Mouse (Mus musculus) myocyte (in vitro differentiated cells): ENCODE data around the gene Sat2. TPM values are rescaled to one million over a fixed set of nuclear protein-coding genes. Genes with fewer than 3 reads are reported as not detected.

Source experiments
- H3K27me3 ChIP-seq: one replicate; pipeline ENCODE4 v1.6.1; 2011; ENCODE audit not compliant: control insufficient read depth, insufficient read depth, insufficient read length
- H3K36me3 ChIP-seq: one replicate; pipeline ENCODE4 v1.6.1; 2011; ENCODE audit not compliant: control insufficient read depth, insufficient read depth
- H3K4me2 ChIP-seq: one replicate; pipeline ENCODE4 v1.6.1; 2011; ENCODE audit warnings: low read depth, control low read depth
- H3K4me3 ChIP-seq: one replicate; pipeline ENCODE4 v1.5.1; 2011; ENCODE audit warnings: mild to moderate bottlenecking, control low read depth, moderate library complexity
- H3K79me2 ChIP-seq: one replicate; pipeline ENCODE4 v1.6.1; 2011; ENCODE audit not compliant: control insufficient read depth, insufficient read depth
- H3ac ChIP-seq: one replicate; pipeline ENCODE4 v1.6.1; 2011; ENCODE audit not compliant: control insufficient read depth, insufficient read length
- CEBPB ChIP-seq: IDR thresholded peaks from 2 replicates; pipeline ENCODE4 v1.6.1; 2011; ENCODE audit warnings: mild to moderate bottlenecking, moderate library complexity; ENCODE audit not compliant: poor library complexity, insufficient read depth, severe bottlenecking
- E2F4 ChIP-seq: IDR thresholded peaks from one replicate; pipeline ENCODE4 v1.6.1; 2011; ENCODE audit warnings: mild to moderate bottlenecking, control low read depth, moderate library complexity; ENCODE audit not compliant: insufficient read depth
- MAX ChIP-seq: IDR thresholded peaks from one replicate; pipeline ENCODE4 v1.6.1; 2011; ENCODE audit warnings: low read depth, mild to moderate bottlenecking, control low read depth
- MYOD1 ChIP-seq, 3 experiments: IDR thresholded peaks; one replicate each; pipeline ENCODE4 v1.6.1; 2011; ENCODE audit warnings: control low read depth in 2 of 3, low read depth in 2 of 3, mild to moderate bottlenecking in 2 of 3, moderate library complexity in 1 of 3; ENCODE audit not compliant: insufficient read length in 2 of 3, control insufficient read depth in 1 of 3
- MYOG ChIP-seq, 3 experiments: IDR thresholded peaks; one replicate each; pipeline ENCODE4 v1.6.1; 2011; ENCODE audit warnings: control low read depth in 2 of 3, low read depth in 2 of 3, mild to moderate bottlenecking in 2 of 3; ENCODE audit not compliant: insufficient read length in 2 of 3, control insufficient read depth in 1 of 3, insufficient read depth in 1 of 3
- POLR2A ChIP-seq: IDR thresholded peaks from one replicate; pipeline ENCODE4 v1.6.1; 2011; ENCODE audit warnings: low read depth, mild to moderate bottlenecking, control low read depth, moderate library complexity; ENCODE audit not compliant: insufficient read length
- POLR2AphosphoS2 ChIP-seq: IDR thresholded peaks from one replicate; pipeline ENCODE4 v1.6.1; 2011; ENCODE audit warnings: low read depth, control low read depth; ENCODE audit not compliant: insufficient read length
- SRF ChIP-seq: IDR thresholded peaks from one replicate; pipeline ENCODE4 v1.6.1; 2011; ENCODE audit warnings: low read depth; ENCODE audit not compliant: control insufficient read depth, insufficient read length
- TCF12 ChIP-seq: IDR thresholded peaks from one replicate; pipeline ENCODE4 v1.6.1; 2011; ENCODE audit warnings: mild to moderate bottlenecking, control low read depth; ENCODE audit not compliant: poor library complexity, insufficient read depth, severe bottlenecking
- TCF3 ChIP-seq: IDR thresholded peaks from one replicate; pipeline ENCODE4 v1.6.1; 2011; ENCODE audit warnings: low read depth, control low read depth; ENCODE audit not compliant: insufficient read length
- polyA plus RNA-seq: library from polyadenylated mRNA; unstranded; fragments of >200 nt; fragmentation: generic; extraction: Trizol; gene quantifications from one replicate; pipeline ENCODE4 v1.2.1, GENCODE M21; 2012; ENCODE audit warnings: missing spikeins

The Sat2 gene
- polyA plus RNA-seq, 1 experiment = 3.6 TPM

DNA sequence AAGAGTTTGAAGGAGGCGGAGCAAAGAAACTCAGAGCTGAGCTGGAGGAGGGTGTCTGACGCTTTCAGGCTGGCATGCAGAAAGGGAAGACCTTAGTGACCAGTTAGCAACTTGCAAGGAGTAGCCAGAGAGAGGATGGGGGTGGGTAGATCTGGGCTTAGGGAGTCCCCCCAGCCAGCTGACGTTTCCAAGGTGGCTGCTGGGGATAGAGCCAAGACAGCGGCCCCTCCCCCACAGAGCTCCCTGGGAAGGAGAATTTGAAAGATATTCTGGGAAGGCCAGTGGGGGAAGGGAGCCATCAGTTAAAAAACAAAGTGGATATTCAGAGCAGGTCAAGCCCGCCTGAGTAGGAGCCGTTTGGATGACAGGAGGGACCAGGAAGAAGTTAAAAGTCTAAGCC, 21.7 kb upstream of the Sat2 start:
- peaks cover 18% of the 10 kb centered on the region for H3K27me3 ChIP-seq
- H3K36me3 ChIP-seq = no peaks in the 10 kb centered on the region
- no peak overlapping the region for H3K4me3 ChIP-seq
- no peaks in the 10 kb centered on the region for H3K79me2 ChIP-seq
- peak overlapping the region; percentile 48 for H3K4me2 ChIP-seq
- TF ChIP-seq SRF (no peak), TCF12 (no peak), MYOG (IDR thresholded peaks at IDR 0.05; ENCODE audit: control insufficient read depth in 1 of 3, insufficient read depth in 1 of 3, insufficient read length in 2 of 3, low read depth in 2 of 3) (peak in 1 of 3 experiments; percentile 20), CEBPB (no peak)
- H3ac ChIP-seq = no peak overlapping the region

- TF ChIP-seq MAX (no peak), CEBPB (no peak), MYOG (IDR thresholded peaks at IDR 0.05; ENCODE audit: control insufficient read depth in 1 of 3, insufficient read depth in 1 of 3, insufficient read length in 2 of 3, low read depth in 2 of 3) (no peak)
- Histone ChIP-seq H3ac (no peak overlapping the region), H3K36me3 (no peaks in the 10 kb centered on the region), H3K4me3 (no peak overlapping the region), H3K27me3 (peaks cover 24% of the 10 kb centered on the region), H3K4me2 (no peak overlapping the region), H3K79me2 (no peaks in the 10 kb centered on the region)
Observed at GRCm38 (mm10) chr11:69601768-69602167, 20.1 kb upstream of the Sat2 start.

DNA sequence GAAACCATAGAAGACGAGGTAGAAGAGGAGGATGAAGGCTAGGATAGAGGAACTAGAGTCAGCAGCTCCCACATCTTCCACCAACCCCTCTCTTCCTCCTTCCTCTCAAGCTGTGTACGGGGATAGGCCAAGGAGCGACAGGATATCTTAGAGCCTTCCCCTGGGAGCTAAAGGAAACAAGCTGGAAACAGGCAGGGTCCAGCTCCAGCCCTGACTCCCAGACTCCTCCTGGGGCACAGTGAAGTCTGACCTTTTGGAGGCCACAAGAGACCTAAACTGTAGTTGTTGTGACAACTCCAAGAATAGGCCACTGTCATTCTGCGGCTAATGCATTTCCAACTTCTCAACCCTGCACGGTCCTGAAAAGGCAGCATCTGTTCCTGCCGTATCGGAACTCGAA, 18.3 kb upstream of the Sat2 start:
- Histone ChIP-seq H3K36me3 (no peaks in the 10 kb centered on the region), H3K4me2 (no peak overlapping the region), H3K27me3 (peaks cover 24% of the 10 kb centered on the region), H3K4me3 (no peak overlapping the region), H3ac (no peak overlapping the region), H3K79me2 (no peaks in the 10 kb centered on the region)
- no peak for TF ChIP-seq SRF

DNA sequence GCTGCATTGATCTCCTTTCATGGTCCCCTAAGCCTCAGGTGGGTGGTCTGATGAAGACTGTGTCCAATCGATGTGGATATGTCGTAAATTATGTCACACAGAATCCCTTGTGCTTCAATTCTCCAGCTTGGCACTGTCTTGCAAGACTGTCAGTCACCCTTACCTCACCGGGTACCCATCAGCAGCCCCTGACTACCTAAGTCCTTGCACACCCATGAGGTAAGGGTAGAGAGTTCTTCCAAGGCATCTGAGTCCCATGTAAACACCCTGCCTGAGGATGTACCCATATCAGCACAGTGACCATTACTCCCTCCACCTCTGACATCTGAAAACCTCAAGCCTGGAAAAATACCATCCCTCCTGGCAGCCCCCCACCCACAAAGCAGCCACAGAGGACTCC, 17.5 kb upstream of the Sat2 start:
- TF ChIP-seq MYOG (IDR thresholded peaks at IDR 0.05; ENCODE audit: control insufficient read depth in 1 of 3, insufficient read depth in 1 of 3, insufficient read length in 2 of 3, low read depth in 2 of 3) = no peak
- H3K4me2 ChIP-seq = peak overlapping the region; percentile 99
- H3ac ChIP-seq = no peak overlapping the region
- H3K79me2 ChIP-seq = no peaks in the 10 kb centered on the region
- no peak overlapping the region for H3K4me3 ChIP-seq
- H3K27me3 ChIP-seq = peaks cover 24% of the 10 kb centered on the region
- H3K36me3 ChIP-seq = no peaks in the 10 kb centered on the region

DNA sequence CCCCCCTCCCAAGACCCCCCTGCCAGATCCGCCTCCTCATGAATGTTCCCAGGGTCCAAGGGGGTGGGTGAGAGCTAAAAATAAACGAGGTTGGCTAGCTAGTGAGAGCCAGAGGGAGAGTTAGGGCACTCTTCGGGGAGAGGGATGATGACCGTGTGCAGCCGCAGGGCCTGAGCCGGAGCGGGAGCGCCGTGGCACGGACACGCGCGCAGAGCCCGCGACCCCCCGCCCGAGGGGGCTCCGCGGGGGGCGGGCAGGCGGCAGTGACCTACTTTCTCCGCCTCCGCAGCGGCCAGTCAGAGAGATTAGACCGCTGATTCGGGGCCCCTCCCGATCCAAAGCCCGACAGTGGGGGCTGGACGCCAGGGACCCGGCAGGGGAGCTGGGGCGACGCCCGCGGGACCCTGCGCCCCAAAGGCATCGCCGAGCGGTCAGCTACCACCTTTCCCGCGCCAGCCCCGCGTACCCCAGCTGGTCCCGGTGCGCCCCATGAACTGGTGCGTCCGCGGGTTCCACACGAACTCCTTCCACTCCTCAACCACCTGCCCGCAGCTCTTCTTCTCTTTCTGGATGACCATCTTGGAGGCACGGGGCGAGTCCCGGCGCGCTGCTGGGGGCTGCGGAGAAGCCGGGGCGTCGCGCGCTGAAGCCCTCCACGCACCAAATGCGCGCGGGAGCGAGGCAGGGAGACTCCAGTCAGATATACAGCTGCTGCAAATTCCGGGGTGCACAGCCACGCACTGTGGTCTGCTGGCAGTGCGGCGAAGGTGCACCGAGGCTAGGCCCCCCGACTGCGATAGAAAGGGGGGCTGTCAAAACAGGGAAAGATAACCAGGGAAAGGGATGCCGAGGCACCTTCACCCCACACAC, 16.8 kb upstream of the Sat2 start:
- TF ChIP-seq POLR2AphosphoS2 (no peak), E2F4 (no peak)
- Histone ChIP-seq H3K36me3 (no peaks in the 10 kb centered on the region), H3ac (peak overlapping the region; percentile 10), H3K27me3 (peaks cover 24% of the 10 kb centered on the region), H3K4me2 (peak overlapping the region; percentile 99), H3K79me2 (no peaks in the 10 kb centered on the region), H3K4me3 (peak overlapping the region; percentile 24)

DNA sequence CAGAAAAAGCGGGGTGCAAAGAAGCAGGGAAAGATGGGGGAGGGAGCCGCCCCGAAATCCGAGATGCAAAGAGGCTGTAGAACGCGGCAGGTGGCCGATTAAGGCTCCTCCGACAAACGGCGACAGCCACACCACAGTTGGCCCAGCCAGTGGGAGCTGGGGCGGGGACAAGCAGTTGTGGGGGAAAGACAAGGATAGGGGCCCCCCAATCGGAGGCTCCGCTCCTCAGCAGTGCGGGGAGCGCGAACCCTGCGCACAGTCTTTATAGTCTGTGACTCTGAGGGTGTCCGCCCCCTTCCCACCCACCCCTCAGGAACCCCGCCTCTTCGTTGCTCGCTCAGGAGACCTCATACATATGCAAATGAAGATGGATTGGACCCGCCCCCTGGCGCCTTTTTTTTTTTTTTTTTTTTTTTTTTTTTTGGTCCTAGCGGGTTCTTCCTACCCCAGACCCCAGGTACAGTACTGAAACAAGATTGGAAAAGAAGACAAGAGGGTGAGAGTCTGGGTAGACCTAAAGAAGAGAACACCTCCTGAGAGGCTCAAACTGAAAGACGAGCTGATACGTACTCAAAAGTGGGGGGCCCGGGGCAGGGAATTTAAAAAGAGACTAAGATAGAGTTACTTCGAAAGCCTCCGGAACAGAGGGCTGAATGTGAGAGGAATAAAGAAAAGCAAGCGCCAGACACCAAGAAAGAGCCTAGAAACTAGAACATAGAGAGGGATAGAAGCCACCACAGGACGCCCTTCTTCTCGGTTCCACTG, 15.9 kb upstream of the Sat2 start, which contains the start of gene Atp1b2:
TSS of gene Atp1b2 (minus strand) at position 217 of the 765 bp plus-strand sequence.
- H3ac ChIP-seq = peak within 1 kb of the TSS; percentile 10
- H3K36me3 ChIP-seq = no peaks in the 10 kb centered on the region
- TF ChIP-seq MYOD1 (IDR thresholded peaks at IDR 0.05; ENCODE audit: control insufficient read depth in 1 of 3, insufficient read length in 2 of 3, low read depth in 2 of 3) (peak in 2 of 3 experiments; percentile 18 to 59), MYOG (IDR thresholded peaks at IDR 0.05; ENCODE audit: control insufficient read depth in 1 of 3, insufficient read depth in 1 of 3, insufficient read length in 2 of 3, low read depth in 2 of 3) (peak in 1 of 3 experiments; percentile 55), POLR2A (peak; percentile 57), TCF3 (no peak), CEBPB (no peak)
- H3K27me3 ChIP-seq = peaks cover 27% of the 10 kb centered on the region
- peak within 1 kb of the TSS; percentile 24 for H3K4me3 ChIP-seq
- peak within 1 kb of the TSS; percentile 99 for H3K4me2 ChIP-seq
- no peaks in the 10 kb centered on the region for H3K79me2 ChIP-seq
